ENCODE assay signal across 10 mouse cellular contexts in the genomic region with DNA sequence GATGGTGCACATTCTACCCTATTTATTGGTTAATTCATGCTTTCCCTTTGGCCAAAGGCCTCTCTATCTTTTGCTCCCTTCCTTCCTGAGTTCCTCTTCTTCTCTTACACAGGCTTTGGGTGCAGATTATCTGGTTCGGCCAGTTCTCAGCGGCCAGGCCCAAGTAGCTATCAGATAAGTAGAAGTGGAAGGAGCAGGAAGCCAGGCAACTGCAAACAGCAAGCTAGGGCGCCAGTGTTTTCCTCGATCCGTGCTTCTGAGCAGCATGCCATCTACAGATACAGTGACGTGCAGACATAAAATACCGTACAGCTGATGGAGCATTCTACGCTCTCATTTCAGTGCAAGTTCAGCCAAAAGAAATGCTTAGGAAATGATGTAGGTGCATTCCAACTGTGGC. TPM values are rescaled to one million over a fixed set of nuclear protein-coding genes. Genes with fewer than 3 reads are reported as not detected.
DNase-seq lines count a peak whose midpoint lies in the region; ATAC-seq and TF ChIP-seq lines count a peak whose summit lies in the region.
"Had no signal": no experiment of that assay in that cellular context is flagged by ENCODE, and none has a peak within 500 bp of the region (broad histone marks: within the 10 kb centered on the region; RNA-seq: fewer than 3 reads in every experiment).

No protein-coding gene starts in this region.

- no peaks in the 10 kb centered on the region for H3K27me3 ChIP-seq in lung, embryonic 16.5 days (ENCODE audit: control insufficient read depth, insufficient read depth, low read depth, low read length)
- H3K27me3 ChIP-seq in limb, embryonic 13.5 days = no peaks in the 10 kb centered on the region

- peak; percentile 68 for DNase-seq in heart, adult 11 months
- DNase-seq in heart, adult 18-20 months = no peak
- no peak for DNase-seq in lung, adult 2 months
- no peak for DNase-seq in adrenal gland, postnatal 14 days
- no peak for DNase-seq in kidney, postnatal 4 days
- DNase-seq: gastrocnemius, postnatal 14 days; left cerebral cortex, postnatal 4 days had no signal

- peak; percentile 56; the same call in 1 of the 2 replicates for ATAC-seq in lung, embryonic 16.5 days (ENCODE audit: low read depth)
- no peak for ATAC-seq in limb, embryonic 13.5 days (ENCODE audit: low FRiP score, low read depth)
- ATAC-seq in megakaryocyte-erythroid progenitor cell, adult 5-6 weeks (replicated peaks; ENCODE audit: low FRiP score, low TSS enrichment, poor library complexity, severe bottlenecking) = peak; percentile 96

- H3K9ac ChIP-seq in lung, embryonic 16.5 days (ENCODE audit: low read length) = no peak overlapping the region
- H3K9ac ChIP-seq in limb, embryonic 13.5 days = no peak overlapping the region

- no peak overlapping the region for H3K27ac ChIP-seq in lung, embryonic 16.5 days (ENCODE audit: low read length)
- peak overlapping the region; percentile 1; the same call in 1 of the 2 replicates for H3K27ac ChIP-seq in limb, embryonic 13.5 days

- peaks cover 8% of the 10 kb centered on the region for H3K36me3 ChIP-seq in lung, embryonic 16.5 days (ENCODE audit: control insufficient read depth, insufficient read depth, low read length)
- peaks cover 15% of the 10 kb centered on the region for H3K36me3 ChIP-seq in limb, embryonic 13.5 days

- WGBS in lung, embryonic 16.5 days = 46% methylated on average over 8 of the region's 8 CpGs
- 64% methylated on average over 8 of the region's 8 CpGs for WGBS in lung, adult 2 months
- 80% methylated on average over 8 of the region's 8 CpGs for WGBS in limb, embryonic 13.5 days

- no peak overlapping the region for H3K4me3 ChIP-seq in lung, embryonic 16.5 days (ENCODE audit: low read length)
- no peak overlapping the region for H3K4me3 ChIP-seq in lung, adult 2 months (replicated peaks; ENCODE audit: extremely low read depth, low read depth, low read length)
- no peak overlapping the region for H3K4me3 ChIP-seq in limb, embryonic 13.5 days

- no peak for TF ChIP-seq CTCF in lung, adult 2 months (IDR thresholded peaks at IDR 0.05; ENCODE audit: insufficient read depth, low read length)

- no peak for TF ChIP-seq POLR2A in lung, adult 2 months (IDR thresholded peaks at IDR 0.05; ENCODE audit: borderline replicate concordance, extremely low read depth, low read depth, low read length)

- H3K4me1 ChIP-seq in lung, embryonic 16.5 days (replicated peaks; ENCODE audit: control insufficient read depth, insufficient read depth, low read length) = peaks cover 17% of the 10 kb centered on the region
- H3K4me1 ChIP-seq in lung, adult 2 months (ENCODE audit: control insufficient read depth, insufficient read depth, low read length) = peaks cover 5% of the 10 kb centered on the region
- peaks cover 36% of the 10 kb centered on the region for H3K4me1 ChIP-seq in limb, embryonic 13.5 days

- H3K9me3 ChIP-seq in lung, embryonic 16.5 days (ENCODE audit: control insufficient read depth, low read length) = peaks cover 4% of the 10 kb centered on the region; the same call in 1 of the 2 replicates
- H3K9me3 ChIP-seq in limb, embryonic 13.5 days = no peaks in the 10 kb centered on the region

- H3K4me2 ChIP-seq in lung, embryonic 16.5 days (ENCODE audit: low read depth, low read length) = no peak overlapping the region
- H3K4me2 ChIP-seq in limb, embryonic 13.5 days (replicated peaks) = no peak overlapping the region

RNA-seq across cellular contexts. Expression of a gene that starts 24.5 kb away (rescaled TPM):
- total RNA-seq in heart, adult 18-20 months (2021) = 10 to 100 TPM; 27.1 to 30.2 TPM
- 12.6 and 13.1 TPM in 2 replicates for polyA plus RNA-seq in lung, embryonic 16.5 days (2015; fragmentation: Nextera tagmentation; extraction: Ambion mirVana)
- 32.4 and 33.0 TPM in 2 replicates for polyA plus RNA-seq in lung, adult 2 months (2012; rRNA removed)
- polyA plus RNA-seq in limb, embryonic 13.5 days (2015; fragmentation: Nextera tagmentation; extraction: Ambion mirVana) = 17.7 and 18.6 TPM in 2 replicates
- 19.4 and 24.2 TPM in 2 replicates for total RNA-seq in megakaryocyte-erythroid progenitor cell, adult 5-6 weeks (2014; fragmentation: Nextera tagmentation)
- total RNA-seq in megakaryocyte-erythroid progenitor cell, adult 5-6 weeks (2017) = 8.4 and 10.6 TPM in 2 replicates
- 46.0 and 46.5 TPM in 2 replicates for total RNA-seq in adrenal gland, postnatal 14 days (2021)
